Mouse (Mus musculus) forebrain, embryonic 16.5 days (tissue): ENCODE measurements around the gene Lrguk. TPM values are rescaled to one million over a fixed set of nuclear protein-coding genes. Genes with fewer than 3 reads are reported as not detected.

Experiments
- ATAC-seq: fragments of 200-750 bp; cut with Nextera tagmentation; 2 replicates; pipeline ENCODE4 v1.8.0; 2017; ENCODE audit warnings: mild to moderate bottlenecking, moderate library complexity
- H3K27ac ChIP-seq: fragments of 300-500 bp; sonication (generic); 2 replicates; pipeline ENCODE4 v1.5.1; 2014; ENCODE audit warnings: low read length, control low read depth
- H3K27me3 ChIP-seq: fragments of 300-500 bp; sonication (generic); replicated peaks from 2 replicates; pipeline ENCODE4 v1.6.1; 2014; ENCODE audit warnings: low read length; ENCODE audit not compliant: control insufficient read depth, insufficient read depth
- H3K36me3 ChIP-seq: fragments of 300-500 bp; sonication (generic); 2 replicates; pipeline ENCODE4 v1.6.1; 2014; ENCODE audit not compliant: control insufficient read depth, insufficient read depth
- H3K4me1 ChIP-seq: fragments of 300-500 bp; sonication (generic); replicated peaks from 2 replicates; pipeline ENCODE4 v1.6.1; 2014; ENCODE audit warnings: low read length; ENCODE audit not compliant: control insufficient read depth, insufficient read depth
- H3K4me2 ChIP-seq: fragments of 300-500 bp; sonication (generic); 2 replicates; pipeline ENCODE4 v1.6.1; 2014; ENCODE audit warnings: mild to moderate bottlenecking, low read length, control low read depth
- H3K4me3 ChIP-seq: fragments of 300-500 bp; sonication (generic); replicated peaks from 2 replicates; pipeline ENCODE4 v1.5.1; 2014; ENCODE audit warnings: mild to moderate bottlenecking, low read length, control low read depth
- H3K9ac ChIP-seq: fragments of 300-500 bp; sonication (generic); replicated peaks from 2 replicates; pipeline ENCODE4 v1.6.1; 2014; ENCODE audit warnings: low read depth, low read length, control low read depth
- H3K9me3 ChIP-seq: fragments of 300-500 bp; sonication (generic); 2 replicates; pipeline ENCODE4 v1.6.1; 2016; ENCODE audit warnings: low read length; ENCODE audit not compliant: control insufficient read depth
- WGBS: fragments of 180-500 bp; shearing (Covaris S2); extraction: QIAGEN DNeasy Blood & Tissue Kit; methylation state at CpG from one replicate; pipeline ENCODE4 v1.1.7; 2014; 5-methylcytosine and 5-hydroxymethylcytosine counted together
- polyA plus RNA-seq: library from polyadenylated mRNA; unstranded; fragments of >200 nt; fragmentation: Nextera tagmentation; extraction: Ambion mirVana; gene quantifications from 2 replicates; pipeline ENCODE4 v1.2.1, GENCODE M21; 2015

Lrguk gene
- polyA plus RNA-seq, 1 experiment from 2014 or later: 0.73 TPM

DNA sequence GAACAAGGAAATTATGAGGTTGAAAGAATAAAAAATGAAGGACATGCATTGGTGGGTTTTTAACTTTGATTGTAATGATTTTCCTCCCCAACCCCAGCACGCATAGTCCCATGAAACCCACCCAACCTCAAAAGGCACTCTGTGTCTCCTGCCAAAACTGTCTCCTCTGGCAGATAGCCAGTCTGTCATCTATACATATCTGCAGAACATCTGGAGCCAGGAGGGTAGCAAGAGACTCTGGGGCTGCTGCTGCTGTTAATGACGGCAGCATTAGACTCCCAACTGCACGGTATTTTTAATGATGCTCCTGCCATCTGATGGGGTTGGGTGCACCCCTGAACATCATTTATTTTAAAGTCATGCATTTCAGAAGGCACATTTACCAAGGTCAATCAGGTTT is 59.7 kb downstream of the Lrguk start:
- Histone ChIP-seq H3K4me1 (no peaks in the 10 kb centered on the region), H3K36me3 (no peaks in the 10 kb centered on the region), H3K9me3 (no peaks in the 10 kb centered on the region), H3K27me3 (no peaks in the 10 kb centered on the region), H3K9ac (no peak overlapping the region), H3K4me3 (no peak overlapping the region), H3K27ac (no peak overlapping the region), H3K4me2 (no peak overlapping the region)
- 79% methylated on average over 3 of the region's 3 CpGs for WGBS
- ATAC-seq: no peak

DNA sequence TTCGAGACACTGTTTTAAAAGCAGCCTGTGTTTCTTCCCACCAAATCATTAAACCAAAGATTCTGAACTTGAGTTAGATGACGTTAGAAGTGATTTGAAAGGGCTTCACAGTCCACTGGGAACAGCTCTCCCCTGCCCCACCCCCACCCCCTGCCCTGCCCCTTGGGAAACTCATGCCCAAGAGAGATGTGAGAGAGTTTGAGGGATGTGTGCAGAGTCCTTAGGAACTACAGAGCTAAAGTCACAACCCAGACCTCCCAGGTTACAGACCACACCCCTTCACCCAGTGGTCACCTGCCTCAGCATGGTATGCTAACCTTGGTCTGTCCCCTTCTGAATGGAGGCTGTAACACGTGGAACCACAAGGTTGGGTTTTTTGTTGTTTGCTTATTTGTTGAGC is 62.3 kb downstream of the Lrguk start:
- H3K9me3 ChIP-seq: no peaks in the 10 kb centered on the region
- ATAC-seq: no peak
- no peak overlapping the region for H3K4me2 ChIP-seq
- no peaks in the 10 kb centered on the region for H3K27me3 ChIP-seq
- H3K36me3 ChIP-seq: no peaks in the 10 kb centered on the region
- H3K9ac ChIP-seq: no peak overlapping the region
- H3K27ac ChIP-seq: no peak overlapping the region
- no peaks in the 10 kb centered on the region for H3K4me1 ChIP-seq
- 69% methylated on average over 3 of the region's 3 CpGs for WGBS
- no peak overlapping the region for H3K4me3 ChIP-seq

DNA sequence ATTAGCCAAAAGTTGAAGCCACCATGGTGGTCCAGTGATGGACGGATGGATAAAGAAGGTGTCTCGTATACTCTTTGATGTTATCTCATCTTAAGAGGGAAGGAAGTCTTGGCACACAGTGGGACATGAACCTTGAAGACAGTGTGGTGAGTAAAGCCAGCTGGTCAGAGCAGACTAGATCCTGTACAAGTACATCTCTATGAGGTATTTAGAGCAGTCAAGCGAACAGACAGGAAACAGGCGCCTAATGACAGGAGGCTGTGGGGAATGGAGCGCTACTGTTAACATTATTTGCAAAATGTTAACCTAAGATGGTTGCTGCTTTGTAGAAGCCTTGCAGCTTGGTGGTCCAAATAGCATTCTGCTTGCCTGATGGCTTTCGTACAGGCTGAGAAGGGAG is 67.0 kb downstream of the Lrguk start:
- no peak for ATAC-seq
- Histone ChIP-seq H3K9me3 (no peaks in the 10 kb centered on the region), H3K9ac (no peak overlapping the region), H3K4me2 (no peak overlapping the region), H3K4me3 (no peak overlapping the region), H3K27ac (no peak overlapping the region), H3K36me3 (no peaks in the 10 kb centered on the region), H3K27me3 (no peaks in the 10 kb centered on the region), H3K4me1 (no peaks in the 10 kb centered on the region)
- 93% methylated on average over 6 of the region's 6 CpGs for WGBS

DNA sequence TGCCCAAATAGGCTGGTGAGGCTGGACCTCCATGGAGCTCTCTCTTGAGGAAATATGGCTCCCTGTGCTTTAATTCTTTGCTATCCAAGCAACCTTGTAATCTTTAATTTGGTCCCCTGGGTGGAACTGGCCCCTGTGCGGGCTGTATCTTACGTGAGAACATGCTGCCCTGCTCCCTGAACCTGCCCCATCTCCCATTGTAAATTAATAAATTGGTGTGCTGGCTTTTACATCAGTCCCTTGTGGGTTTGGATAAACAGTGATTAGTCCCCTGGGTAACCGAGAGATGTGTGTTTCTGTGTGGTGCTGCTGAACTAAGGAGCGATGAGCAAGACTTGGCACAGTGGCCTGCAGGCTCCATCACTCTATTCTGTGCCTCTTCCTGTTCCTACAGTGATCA is 67.7 kb downstream of the Lrguk start:
- H3K9me3 ChIP-seq: no peaks in the 10 kb centered on the region
- H3K4me2 ChIP-seq: no peak overlapping the region
- no peaks in the 10 kb centered on the region for H3K36me3 ChIP-seq
- no peak overlapping the region for H3K27ac ChIP-seq
- H3K4me1 ChIP-seq: no peaks in the 10 kb centered on the region
- H3K27me3 ChIP-seq: no peaks in the 10 kb centered on the region
- no peak overlapping the region for H3K9ac ChIP-seq
- H3K4me3 ChIP-seq: no peak overlapping the region
- no peak for ATAC-seq
- WGBS: 81% methylated on average over 4 of the region's 4 CpGs

DNA sequence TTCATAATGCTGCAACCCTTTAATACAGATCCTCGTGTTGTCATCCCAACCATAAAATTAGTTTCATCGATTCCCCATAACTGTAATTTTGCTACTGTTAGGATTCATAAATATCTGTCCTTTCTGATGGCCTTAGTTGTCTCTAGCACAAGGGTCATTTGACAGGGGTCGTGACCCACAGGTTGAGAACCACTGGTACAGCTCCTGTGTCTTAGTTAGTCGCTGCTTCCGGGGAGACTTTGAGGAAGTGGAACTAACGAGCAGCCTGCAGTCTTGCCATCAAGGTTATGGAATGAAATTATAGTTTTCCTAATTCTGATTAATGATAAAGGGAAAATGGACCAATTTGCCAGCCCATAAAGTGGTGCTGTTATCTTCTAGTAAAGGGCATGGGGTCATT is 70.5 kb downstream of the Lrguk start:
- Histone ChIP-seq H3K4me2 (no peak overlapping the region), H3K4me1 (no peaks in the 10 kb centered on the region), H3K27me3 (no peaks in the 10 kb centered on the region), H3K27ac (no peak overlapping the region), H3K4me3 (no peak overlapping the region), H3K9ac (no peak overlapping the region), H3K9me3 (no peaks in the 10 kb centered on the region), H3K36me3 (no peaks in the 10 kb centered on the region)
- ATAC-seq: no peak
- 84% methylated on average over 6 of the region's 6 CpGs for WGBS

DNA sequence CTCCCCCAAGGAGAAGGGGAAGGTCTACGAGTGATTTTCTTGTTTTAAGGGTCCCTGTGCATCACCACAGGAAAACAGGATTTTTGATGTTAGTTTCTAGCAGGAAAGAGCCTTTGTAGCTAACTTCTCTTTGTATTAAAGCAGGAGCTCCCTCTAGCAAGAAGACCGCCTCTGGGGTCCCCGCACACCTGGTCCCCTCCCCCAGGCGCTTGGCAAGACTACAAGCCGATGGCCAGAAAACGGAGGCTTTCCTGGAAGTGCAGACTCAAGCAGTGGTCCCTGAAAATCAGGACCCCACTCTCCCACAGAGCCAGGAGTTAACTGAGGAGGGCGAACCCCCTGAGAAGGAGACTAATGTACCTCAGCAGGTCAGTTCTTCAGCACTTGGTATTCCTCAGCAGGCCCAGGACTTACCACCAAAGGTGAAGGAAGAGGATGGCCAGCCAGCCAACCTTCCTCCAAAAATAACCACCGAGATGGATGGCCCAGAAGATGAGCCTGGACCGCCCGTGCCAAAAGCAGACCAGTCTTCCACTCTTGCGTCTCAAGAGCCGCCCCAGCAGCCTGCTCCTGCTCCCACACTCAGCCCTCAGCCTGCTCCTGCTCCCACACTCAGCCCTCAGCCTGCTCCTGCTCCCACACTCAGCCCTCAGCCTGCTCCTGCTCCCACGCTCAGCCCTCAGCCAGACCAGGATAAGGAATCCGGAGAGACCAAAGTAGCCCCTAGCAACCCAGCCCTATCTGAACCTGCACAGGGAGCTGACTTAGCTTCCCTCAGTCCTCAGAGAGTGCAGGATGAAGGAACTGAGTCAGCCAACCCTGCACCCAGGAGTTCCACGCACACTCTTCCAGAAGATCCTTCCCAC is 72.5 kb downstream of the Lrguk start:
- Histone ChIP-seq H3K9ac (no peak overlapping the region), H3K36me3 (no peaks in the 10 kb centered on the region), H3K27ac (no peak overlapping the region), H3K27me3 (no peaks in the 10 kb centered on the region), H3K9me3 (no peaks in the 10 kb centered on the region), H3K4me1 (no peaks in the 10 kb centered on the region), H3K4me3 (no peak overlapping the region), H3K4me2 (no peak overlapping the region)
- WGBS: 90% methylated on average over 15 of the region's 15 CpGs
- ATAC-seq: no peak

DNA sequence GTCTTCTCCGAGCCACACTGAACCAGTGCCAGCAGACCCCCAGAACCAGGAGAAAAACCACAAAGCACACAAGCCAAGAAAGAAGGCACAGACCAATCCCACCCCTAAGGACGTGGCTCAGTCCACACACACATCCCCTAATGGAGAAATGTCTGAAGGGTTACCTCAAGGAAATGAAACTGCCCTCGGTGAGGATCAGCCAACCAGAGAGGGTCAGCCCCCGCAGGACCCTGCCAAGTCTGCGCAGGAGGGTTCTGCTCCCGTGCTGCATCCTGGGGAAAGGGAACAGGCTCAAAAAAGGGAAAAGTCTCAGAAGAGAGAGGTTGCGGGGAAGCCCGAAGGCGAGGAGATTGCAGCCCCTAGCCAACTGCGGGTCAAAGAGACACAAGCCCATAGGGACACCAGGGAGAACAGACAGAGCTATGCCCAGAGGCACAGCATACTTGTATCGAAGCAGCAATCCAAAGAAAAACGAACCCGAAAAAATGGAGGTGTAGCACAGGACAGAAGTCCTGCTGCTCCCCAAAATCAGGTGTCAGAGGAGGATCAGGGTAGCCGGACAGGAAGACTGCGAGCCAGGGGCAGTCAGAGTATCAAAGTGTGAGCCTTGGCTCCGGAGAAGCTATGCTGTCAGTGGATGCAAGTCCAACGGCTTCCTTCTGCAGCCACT is 74.1 kb downstream of the Lrguk start:
- no peak for ATAC-seq
- no peak overlapping the region for H3K9ac ChIP-seq

DNA sequence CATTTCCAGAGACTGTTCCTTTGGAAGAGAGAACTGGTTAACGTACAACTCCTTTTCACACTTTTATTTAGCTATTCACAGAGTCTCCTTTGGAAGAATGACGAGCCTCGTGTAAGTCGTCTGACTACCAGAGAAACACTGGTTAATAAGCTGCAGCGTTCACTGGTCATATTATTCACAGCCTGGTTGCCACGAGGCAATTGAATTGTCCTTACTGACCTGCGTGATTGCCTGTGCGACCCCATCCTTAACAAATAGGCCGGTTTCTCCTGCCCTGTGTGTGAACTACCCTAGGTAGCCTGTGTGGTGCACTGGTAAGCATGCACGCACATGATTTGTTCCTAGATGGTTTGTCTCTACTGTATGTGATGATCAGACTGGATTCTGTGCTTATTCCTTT is 81.3 kb downstream of the Lrguk start:
- H3K9me3 ChIP-seq: no peaks in the 10 kb centered on the region
- no peaks in the 10 kb centered on the region for H3K27me3 ChIP-seq
- no peak overlapping the region for H3K4me2 ChIP-seq
- 16% methylated on average over 10 of the region's 10 CpGs for WGBS
- peaks cover 4% of the 10 kb centered on the region for H3K4me1 ChIP-seq
- no peaks in the 10 kb centered on the region for H3K36me3 ChIP-seq
- H3K27ac ChIP-seq: peak overlapping the region; percentile 56; the same call in 1 of the 2 replicates
- H3K9ac ChIP-seq: no peak overlapping the region
- no peak overlapping the region for H3K4me3 ChIP-seq
- no peak for ATAC-seq

More for the DNA sequence above, 74.1 kb downstream of the Lrguk start:
- H3K4me2 ChIP-seq: no peak overlapping the region
- H3K27me3 ChIP-seq: no peaks in the 10 kb centered on the region
- H3K4me3 ChIP-seq: no peak overlapping the region
- no peak overlapping the region for H3K27ac ChIP-seq
- no peaks in the 10 kb centered on the region for H3K4me1 ChIP-seq
- no peaks in the 10 kb centered on the region for H3K9me3 ChIP-seq
- H3K36me3 ChIP-seq: no peaks in the 10 kb centered on the region
- 92% methylated on average over 17 of the region's 17 CpGs for WGBS

DNA sequence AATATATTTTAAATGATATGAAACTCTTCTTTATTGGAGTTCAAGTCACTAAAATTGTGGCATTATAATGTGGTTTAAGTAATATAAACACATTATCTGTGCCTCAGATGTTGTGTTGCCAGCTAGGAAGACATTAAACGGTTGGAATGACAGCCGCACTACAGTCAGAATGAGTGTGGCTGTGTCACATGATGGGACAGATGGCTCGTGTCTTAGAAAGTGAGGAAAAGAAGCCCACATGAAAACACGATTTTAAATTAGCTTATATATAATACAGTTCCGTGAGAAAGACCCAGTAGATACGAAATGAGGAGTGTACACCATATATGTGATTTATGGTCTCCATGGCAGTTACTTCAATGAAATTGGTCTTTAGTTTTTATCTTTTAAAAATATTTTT is 82.2 kb downstream of the Lrguk start:
- WGBS: 62% methylated on average over 6 of the region's 6 CpGs
- H3K27me3 ChIP-seq: no peaks in the 10 kb centered on the region
- peak; percentile 54; the same call in 1 of the 2 replicates for ATAC-seq

More for the DNA sequence above, 82.2 kb downstream of the Lrguk start:
- Histone ChIP-seq H3K9ac (no peak overlapping the region), H3K4me2 (no peak overlapping the region), H3K4me3 (no peak overlapping the region), H3K27ac (no peak overlapping the region), H3K36me3 (no peaks in the 10 kb centered on the region), H3K4me1 (peaks cover 4% of the 10 kb centered on the region), H3K9me3 (no peaks in the 10 kb centered on the region)
